Mouse (Mus musculus): Measurements from ENCODE around the gene Nfia.

The Nfia gene

DNA sequence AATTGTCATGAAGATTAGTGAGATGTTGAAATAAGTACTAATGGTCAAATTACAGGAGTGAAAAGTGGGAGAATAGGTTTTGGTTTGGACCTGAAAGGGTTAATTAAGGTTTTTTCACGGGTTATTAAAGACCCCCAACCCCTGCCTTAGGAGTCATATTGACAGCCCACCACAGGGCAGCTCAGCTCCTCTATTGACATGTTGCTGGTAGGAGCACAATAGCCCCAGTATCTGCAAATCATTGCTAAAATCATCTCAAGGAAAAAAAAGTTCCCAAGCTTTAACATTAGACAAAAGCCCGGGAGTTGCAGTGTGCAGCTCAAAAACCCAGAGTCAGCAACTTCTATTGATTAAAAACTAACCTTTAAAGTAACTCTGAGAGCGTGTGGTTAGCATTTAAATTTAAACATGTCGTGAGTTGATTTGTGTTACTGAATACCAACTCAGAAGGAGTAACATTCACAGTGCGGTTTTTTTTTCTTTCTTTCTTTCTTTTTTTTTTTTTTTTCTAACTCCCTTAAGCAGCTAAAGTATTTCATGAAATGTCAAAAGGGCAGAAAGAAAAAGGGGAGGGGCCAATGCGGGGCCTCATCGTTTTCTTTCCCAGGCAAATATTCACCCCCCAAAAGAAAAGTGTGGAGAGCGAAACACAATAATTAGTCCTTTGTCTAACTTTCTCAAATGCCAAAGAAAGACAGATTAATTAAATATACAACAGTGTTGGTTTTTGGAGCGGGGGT lies 335.6 kb downstream of the Nfia start:
- no peak for DNase-seq

DNA sequence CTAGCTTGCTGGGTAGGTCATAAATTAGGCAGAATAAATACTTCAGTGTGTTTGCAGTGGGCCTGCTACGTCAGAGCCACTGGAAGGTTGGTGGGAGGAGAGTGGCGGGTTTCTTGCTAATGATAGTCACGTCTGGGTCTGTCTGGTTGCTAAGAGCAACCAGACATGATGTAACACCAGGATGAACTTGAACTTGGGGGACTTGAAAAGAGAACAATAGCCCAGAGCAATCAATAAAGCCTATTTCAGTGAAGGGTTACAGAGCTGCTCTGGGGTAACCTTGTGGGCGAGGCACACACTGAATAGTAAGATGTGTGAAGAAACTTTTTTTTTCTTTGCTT lies 336.1 kb downstream of the Nfia start:
- DNase-seq, result no peak

DNA sequence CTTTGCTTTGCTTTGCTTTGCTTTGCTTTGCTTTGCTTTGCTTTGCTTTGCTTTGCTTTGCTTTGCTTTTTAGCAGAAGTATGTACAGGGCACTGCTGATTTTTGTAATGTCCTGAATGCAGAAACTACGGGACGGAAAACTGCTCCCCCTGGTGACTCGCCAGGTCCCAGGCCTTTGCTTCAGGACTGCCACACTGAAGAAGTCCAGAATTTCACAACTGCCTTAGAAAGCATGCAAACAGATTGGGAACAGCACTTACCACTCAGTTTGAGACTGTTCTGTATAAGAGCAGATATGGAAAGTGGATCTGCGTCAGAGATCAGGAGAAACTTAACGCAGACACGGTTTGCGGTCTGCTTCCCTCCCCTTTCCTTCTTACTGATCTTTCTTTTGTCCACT lies 336.5 kb downstream of the Nfia start:
- DNase-seq, result peak; percentile 78 to 86

GRCm38 (mm10) chr4:98109911-98110310 lies 337.4 kb downstream of the Nfia start:
- no peak for DNase-seq

- DNase-seq, result no peak
Observed at GRCm38 (mm10) chr4:98113289-98114024, 340.9 kb downstream of the Nfia start.

- DNase-seq, result no peak
Observed at GRCm38 (mm10) chr4:98114966-98115365, 342.4 kb downstream of the Nfia start.

DNA sequence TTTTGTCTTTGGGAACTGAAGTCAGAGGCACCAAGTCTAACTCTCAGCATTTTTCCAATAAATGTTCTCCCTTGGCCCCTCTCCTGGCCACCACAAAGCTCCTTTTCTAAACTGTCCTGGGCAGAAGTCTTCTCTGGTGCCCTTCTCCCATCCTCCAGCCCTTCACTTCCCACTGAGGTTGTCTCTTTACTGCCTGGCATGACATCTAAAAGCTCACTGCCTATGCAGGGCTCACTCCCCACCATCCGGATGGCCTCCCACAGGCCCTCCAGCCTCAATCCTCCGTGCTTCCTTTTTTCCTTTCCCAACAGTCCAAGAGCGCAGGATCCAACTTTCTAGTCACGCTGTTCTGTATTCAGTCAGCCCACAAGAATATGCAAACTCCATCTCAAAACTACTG lies 342.9 kb downstream of the Nfia start:
- no peak for DNase-seq

- DNase-seq, result no peak
Observed at GRCm38 (mm10) chr4:98116046-98116445, 343.5 kb downstream of the Nfia start.

DNA sequence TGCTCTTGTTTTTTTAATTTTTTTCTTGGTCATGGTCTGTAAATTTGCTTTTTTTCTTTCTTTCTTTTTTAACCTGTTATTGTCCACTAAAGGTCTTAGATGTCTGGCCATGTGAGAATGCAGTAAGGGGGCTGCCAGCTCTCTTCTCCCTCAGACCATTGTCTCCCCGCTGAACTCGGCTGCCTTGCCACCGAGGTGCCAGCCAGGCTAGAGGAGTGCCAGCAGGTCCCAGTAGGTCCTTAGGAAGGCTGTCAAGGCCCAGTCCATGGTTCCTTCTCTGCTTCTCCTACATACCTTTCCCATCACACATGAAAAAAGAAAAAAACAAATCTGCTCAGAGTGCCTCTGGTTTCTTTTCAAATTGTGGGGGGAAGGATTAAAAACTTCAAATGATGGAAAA lies 345.6 kb downstream of the Nfia start:
- DNase-seq, result no peak

DNA sequence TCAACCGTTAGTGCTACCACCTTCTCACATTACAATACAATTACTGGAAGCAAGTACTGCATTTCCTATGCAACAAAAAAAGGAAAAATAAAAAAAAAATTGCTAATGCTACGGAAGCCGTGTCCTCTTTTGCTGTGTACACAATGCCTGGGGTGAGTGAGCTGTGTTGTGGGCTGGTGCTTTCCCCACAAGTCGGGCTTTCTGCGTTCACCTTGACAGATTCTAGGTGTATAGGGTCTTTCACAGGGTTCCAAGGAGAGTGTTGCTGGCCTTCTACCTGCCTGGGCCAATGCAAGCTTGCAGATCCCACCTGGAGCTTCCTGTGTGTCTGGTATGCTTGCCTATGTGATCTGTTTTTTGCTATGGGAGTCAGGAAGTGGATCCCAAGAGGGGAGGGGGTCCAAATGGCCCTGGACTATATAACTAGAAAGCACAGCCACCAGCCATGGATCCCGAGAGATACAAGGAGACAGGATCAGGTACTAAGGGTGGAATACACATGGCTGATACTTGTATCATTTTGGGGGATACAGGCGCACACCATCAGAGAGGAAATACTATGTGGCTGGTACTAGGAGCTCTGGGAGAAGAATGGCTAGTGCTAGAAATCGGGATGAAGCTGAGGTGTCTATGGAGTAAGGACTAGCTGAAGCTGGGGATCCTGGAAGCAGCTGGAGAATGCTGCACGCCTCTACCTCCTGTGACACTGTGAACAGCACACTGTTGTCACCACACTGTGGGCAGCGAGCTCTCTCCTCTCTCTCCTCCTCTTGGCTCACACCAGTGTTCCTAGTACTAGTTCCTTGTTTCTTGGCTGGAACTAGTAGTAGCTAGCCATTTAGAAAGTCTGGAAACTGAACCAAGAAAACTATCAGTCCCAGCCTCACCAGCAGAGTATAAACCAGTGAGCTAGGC lies 346.5 kb downstream of the Nfia start:
- DNase-seq, result no peak

DNA sequence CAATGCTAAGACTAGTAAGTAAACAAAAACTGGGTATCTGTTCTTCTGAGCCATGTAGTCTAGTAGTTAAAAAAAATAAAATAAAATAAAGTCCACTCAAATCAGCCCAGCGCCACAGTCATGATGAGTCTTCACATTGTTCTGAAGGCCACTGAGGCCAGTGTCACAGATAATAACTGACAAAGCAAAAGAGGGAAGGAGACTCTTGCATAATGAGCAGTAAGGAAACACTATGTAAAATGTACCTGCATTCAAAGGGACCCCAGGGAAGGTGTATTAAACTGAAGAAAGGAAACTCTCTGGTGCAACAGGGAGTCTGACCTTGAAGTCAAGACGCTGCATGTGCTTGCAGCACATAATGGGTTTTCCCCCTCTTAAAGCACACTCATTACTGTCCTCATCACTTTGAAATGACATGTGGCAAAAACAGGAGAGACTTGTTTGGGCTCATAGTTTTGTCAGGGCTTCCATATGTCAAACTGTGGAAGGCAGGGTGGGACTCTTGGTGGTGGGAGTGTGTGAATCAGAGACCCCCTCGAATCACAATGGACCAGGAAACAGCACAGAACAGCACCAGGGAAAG lies 347.5 kb downstream of the Nfia start:
- DNase-seq, result no peak

- no peak for DNase-seq
Observed at GRCm38 (mm10) chr4:98120706-98121340, 348.3 kb downstream of the Nfia start.

- no peak for DNase-seq
Observed at GRCm38 (mm10) chr4:98126003-98126677, 353.6 kb downstream of the Nfia start.

DNA sequence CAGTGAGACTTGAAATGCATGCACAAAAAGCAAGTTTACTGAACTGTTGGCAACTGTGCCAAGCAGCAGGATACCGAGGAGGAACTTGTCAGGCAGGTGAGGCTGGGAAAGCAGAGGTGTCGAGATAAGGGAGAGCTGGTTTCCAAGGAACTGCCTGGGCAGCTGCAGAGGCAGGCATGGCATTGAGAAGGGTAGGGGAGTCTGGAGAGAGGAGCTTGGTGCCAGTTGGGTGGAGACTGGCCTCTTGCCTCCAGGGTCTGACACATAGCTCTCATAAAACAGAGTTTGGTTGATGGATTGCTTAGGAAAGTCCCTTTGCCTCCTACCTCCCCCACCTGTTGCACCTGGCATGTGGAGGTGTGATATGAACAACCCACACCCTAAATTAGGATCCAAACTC lies 358.3 kb downstream of the Nfia start:
- DNase-seq, result no peak

GRCm38 (mm10) chr4:98134027-98134426 lies 361.5 kb downstream of the Nfia start:
- no peak for DNase-seq

DNA sequence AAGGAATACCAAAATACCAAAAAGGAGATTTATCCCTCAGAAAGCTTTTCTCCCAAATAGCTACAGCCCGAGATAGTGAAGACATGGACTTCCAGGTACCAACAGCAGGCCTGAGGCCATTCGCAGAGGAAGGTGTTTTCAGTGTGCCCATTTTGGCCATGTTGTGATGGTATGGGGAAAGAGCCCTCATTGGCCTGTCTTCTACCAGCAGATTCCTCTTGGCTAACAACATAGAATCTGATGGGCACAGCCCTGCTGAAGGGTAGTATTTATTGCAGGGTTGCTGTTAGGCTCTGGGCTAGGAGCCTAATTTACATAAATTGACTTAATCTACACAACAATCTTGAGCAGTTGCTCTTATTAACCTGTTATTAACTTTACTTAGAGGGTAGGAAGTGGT lies 363.5 kb downstream of the Nfia start:
- DNase-seq, result no peak

DNA sequence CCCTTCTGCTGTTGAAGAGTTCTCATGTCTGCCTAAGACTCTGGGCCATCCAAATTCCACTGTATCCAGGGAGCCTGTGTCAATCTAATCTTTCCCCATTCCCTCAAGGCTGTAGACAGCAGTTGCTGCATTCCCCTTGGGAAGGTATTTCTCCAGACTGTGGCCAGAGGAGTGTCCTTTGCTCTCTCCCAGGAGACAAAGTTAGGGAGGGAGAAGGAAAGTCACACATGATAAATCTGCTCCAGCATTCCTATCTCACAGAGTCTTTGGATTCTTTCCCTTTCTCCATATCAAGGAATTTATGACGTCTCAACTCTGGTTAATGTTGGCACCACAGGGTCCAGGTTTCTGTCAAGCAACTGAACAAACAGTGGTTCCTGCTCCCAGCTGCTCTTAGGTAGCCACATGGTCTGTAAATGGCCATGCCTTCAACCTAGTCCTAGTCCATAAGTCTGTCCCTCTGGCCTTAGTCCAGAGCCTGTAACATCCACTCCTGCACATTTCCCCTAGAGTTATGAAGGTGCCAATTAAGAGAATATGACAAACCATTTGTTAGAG lies 370.4 kb downstream of the Nfia start:
- no peak for DNase-seq

DNA sequence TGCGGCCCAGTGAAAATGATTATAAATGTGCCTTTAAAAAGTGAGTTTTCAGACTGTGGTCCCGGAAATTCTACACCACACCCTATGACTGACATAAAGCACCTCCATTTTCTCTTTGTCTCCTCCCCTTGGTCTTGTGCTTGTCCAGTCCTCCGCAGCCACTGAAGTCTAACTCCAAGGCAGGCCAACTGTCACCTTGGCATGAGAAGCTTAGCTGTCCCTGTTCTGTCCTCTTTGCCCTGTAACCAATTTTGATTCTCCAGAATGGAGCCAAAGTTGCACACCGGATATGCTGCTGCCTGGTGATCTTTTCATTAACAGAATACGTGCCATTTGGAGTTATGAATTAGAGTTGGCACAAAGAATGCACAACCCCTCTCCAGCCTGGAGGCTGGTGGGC lies 378.0 kb downstream of the Nfia start:
- peak in 1 of 2 experiments; percentile 6 for DNase-seq

- DNase-seq, result no peak
Observed at GRCm38 (mm10) chr4:98157921-98158320, 385.4 kb downstream of the Nfia start.

DNA sequence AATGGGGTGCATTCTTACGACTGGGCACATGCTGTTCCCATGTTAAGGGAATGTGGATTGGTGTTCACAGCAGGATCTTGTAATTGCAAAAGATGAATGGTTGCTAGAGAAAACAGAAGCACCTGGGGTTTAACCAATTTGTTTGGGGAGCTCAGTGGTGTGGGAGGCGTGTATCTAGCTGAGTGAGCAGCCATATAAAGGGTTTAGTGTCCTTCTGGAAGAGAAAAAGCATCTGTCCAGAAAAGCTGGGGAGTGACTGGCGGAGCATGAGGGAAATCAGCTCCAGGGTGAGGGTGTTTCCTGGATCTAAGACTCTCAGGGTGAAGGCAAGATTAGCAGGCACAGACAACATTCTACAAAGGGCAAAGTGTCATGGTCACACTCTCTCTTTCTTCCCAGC lies 393.8 kb downstream of the Nfia start:
- no peak for DNase-seq
